Mouse (Mus musculus): ENCODE measurements around the gene Spred2. TPM values are rescaled to one million over a fixed set of nuclear protein-coding genes. Genes with fewer than 3 reads are reported as not detected.

Gene Spred2
- polyA plus RNA-seq (2015; fragmentation: Nextera tagmentation; extraction: Ambion mirVana): 6.5 and 8.5 TPM in 2 replicates

- Histone ChIP-seq H3K27me3 (no peaks in the 10 kb centered on the region), H3K36me3 (no peaks in the 10 kb centered on the region), H3K4me2 (peak within 1 kb of the TSS; percentile 69), H3K9me3 (no peaks in the 10 kb centered on the region), H3K27ac (replicated peaks) (peak within 1 kb of the TSS; percentile 97), H3K9ac (peak within 1 kb of the TSS; percentile 97), H3K4me1 (replicated peaks) (peaks cover 37% of the 10 kb centered on the region), H3K4me3 (peak within 1 kb of the TSS; percentile 92)
- under 1% methylated on average over 57 of the region's 57 CpGs for WGBS
- ATAC-seq (ENCODE audit: low read depth): peak; percentile 52
Observed at GRCm38 (mm10) chr11:19923888-19924756, at the start of gene Spred2. Gene Spred2 (plus strand): TSS chr11:19924375.

DNA sequence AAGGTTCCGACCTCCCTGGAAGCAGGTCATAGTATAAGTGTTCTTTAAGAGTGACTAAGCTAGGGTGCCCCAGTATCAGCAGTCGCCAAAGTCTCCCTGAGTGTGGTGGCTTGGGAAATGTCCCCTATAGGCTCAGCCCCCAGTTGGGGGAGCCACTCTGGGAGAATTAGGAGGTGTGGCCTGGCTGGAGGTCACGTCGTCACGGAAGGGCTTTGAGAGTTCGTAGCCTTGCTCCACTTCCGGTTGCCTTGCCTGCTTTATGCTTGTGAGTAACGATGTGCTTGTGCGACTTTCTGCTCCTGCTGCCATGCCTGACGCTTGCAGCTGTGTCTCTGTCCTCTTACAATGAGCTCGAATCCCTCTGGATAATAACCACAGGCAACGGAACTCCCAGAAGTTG, 48.6 kb upstream of the Spred2 start:
- WGBS: 46% methylated on average over 12 of the region's 12 CpGs
- no peaks in the 10 kb centered on the region for H3K27me3 ChIP-seq
- no peak overlapping the region for H3K4me3 ChIP-seq
- no peak overlapping the region for H3K27ac ChIP-seq (replicated peaks)
- ATAC-seq (ENCODE audit: low read depth): no peak
- H3K9ac ChIP-seq: no peak overlapping the region
- no peaks in the 10 kb centered on the region; the same call in 1 of the 2 replicates for H3K4me1 ChIP-seq (replicated peaks)
- no peaks in the 10 kb centered on the region for H3K9me3 ChIP-seq
- no peaks in the 10 kb centered on the region for H3K36me3 ChIP-seq
- no peak overlapping the region for H3K4me2 ChIP-seq

DNA sequence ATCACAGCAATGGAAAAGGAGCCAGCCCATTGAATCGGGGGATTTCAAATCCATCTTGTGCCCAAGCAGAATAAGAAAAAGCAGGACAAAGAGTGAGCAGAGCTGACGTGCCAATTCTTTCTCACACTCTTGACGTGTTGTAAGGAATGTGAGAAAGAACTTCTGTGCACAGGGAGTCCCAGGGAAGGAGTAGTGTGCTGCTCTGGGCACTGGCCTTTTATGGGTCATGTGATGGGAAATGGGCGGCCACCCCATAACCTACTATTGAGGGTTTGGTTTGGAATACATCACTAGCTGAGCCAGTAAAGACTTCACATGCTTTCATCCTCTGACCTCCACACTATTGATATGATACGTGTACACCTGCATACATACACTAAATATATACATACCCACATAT, 48.2 kb upstream of the Spred2 start:
- no peak overlapping the region for H3K4me3 ChIP-seq
- no peaks in the 10 kb centered on the region for H3K27me3 ChIP-seq
- 66% methylated on average over 5 of the region's 5 CpGs for WGBS
- ATAC-seq (ENCODE audit: low read depth): no peak; the same call in 1 of the 2 replicates
- no peak overlapping the region for H3K9ac ChIP-seq
- H3K27ac ChIP-seq (replicated peaks): no peak overlapping the region
- H3K4me2 ChIP-seq: no peak overlapping the region
- H3K9me3 ChIP-seq: no peaks in the 10 kb centered on the region
- H3K36me3 ChIP-seq: no peaks in the 10 kb centered on the region
- no peaks in the 10 kb centered on the region; the same call in 1 of the 2 replicates for H3K4me1 ChIP-seq (replicated peaks)

DNA sequence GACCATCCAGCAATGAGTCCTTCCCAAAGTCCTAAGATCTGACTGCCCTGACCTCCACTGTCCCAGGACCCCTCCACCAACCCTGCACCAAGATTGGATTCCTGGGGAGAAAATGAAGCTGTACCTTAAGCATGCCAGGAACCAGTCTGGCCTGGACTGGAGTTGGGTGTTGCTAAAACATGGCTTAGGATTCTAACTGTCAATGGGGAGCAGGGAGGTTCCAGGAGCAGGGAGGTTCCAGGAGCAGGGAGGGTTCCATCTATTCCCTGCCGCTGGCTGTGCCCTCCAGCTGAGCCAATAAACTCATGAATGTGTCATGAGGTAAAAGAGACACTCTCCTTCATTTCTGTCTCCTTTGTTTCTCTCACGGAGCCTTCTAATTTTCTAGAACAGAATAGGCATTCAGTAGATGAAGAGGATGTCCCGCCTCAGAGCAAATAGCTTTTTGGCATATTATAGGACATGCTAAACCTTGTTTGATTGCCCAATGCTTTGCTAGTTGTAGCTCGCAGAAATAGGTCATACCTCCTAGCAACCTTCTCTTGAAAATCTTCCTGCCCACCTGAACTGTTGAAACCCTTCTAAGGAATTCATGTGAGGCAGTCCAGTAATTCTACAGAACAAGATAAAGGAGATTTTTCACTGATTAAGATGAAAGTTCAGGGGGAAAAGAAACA, 46.8 kb upstream of the Spred2 start:
- Histone ChIP-seq H3K36me3 (no peaks in the 10 kb centered on the region), H3K27me3 (no peaks in the 10 kb centered on the region), H3K4me3 (no peak overlapping the region), H3K4me2 (no peak overlapping the region), H3K4me1 (replicated peaks) (no peaks in the 10 kb centered on the region; the same call in 1 of the 2 replicates), H3K9me3 (no peaks in the 10 kb centered on the region), H3K9ac (no peak overlapping the region), H3K27ac (replicated peaks) (no peak overlapping the region)
- 29% methylated on average over 4 of the region's 4 CpGs for WGBS
- no peak for ATAC-seq (ENCODE audit: low read depth)

GRCm38 (mm10) chr11:19881342-19881741, 42.8 kb upstream of the Spred2 start:
- H3K27me3 ChIP-seq: no peaks in the 10 kb centered on the region
- no peaks in the 10 kb centered on the region; the same call in 1 of the 2 replicates for H3K4me1 ChIP-seq (replicated peaks)
- no peaks in the 10 kb centered on the region for H3K36me3 ChIP-seq
- WGBS: 88% methylated on average over 2 of the region's 2 CpGs
- H3K4me3 ChIP-seq: no peak overlapping the region
- ATAC-seq (ENCODE audit: low read depth): no peak
- no peak overlapping the region for H3K9ac ChIP-seq
- no peaks in the 10 kb centered on the region for H3K9me3 ChIP-seq
- H3K27ac ChIP-seq (replicated peaks): no peak overlapping the region
- no peak overlapping the region for H3K4me2 ChIP-seq

GRCm38 (mm10) chr11:19890700-19891406, 33.3 kb upstream of the Spred2 start:
- no peak overlapping the region for H3K9ac ChIP-seq
- no peak overlapping the region for H3K27ac ChIP-seq (replicated peaks)
- no peaks in the 10 kb centered on the region for H3K36me3 ChIP-seq
- H3K4me2 ChIP-seq: no peak overlapping the region
- ATAC-seq (ENCODE audit: low read depth): no peak
- no peak overlapping the region for H3K4me3 ChIP-seq
- WGBS: 62% methylated on average over 6 of the region's 6 CpGs
- no peaks in the 10 kb centered on the region for H3K27me3 ChIP-seq
- H3K9me3 ChIP-seq: no peaks in the 10 kb centered on the region
- H3K4me1 ChIP-seq (replicated peaks): no peaks in the 10 kb centered on the region

DNA sequence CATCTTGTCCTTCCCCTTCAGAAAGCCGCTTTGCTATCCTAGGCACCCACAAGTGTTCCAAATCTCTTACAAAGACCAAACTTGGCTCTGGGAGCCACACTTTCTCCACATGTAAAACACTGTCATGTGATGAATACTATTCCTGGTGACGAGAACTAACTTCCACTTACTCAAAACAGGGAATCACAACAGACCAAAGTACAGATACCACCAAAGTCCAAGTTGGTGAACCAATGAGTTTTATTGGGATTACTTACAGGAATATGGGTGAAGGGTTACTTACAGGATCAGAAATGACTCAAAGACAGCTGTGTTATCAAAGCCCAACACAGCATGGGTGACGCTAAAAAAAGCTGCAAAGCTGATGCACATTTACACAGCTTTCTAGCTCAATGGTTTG, 30.9 kb upstream of the Spred2 start:
- no peak for ATAC-seq (ENCODE audit: low read depth)
- no peak overlapping the region for H3K9ac ChIP-seq
- H3K36me3 ChIP-seq: no peaks in the 10 kb centered on the region
- H3K27ac ChIP-seq (replicated peaks): no peak overlapping the region
- H3K9me3 ChIP-seq: no peaks in the 10 kb centered on the region
- WGBS: 85% methylated on average over 3 of the region's 3 CpGs
- no peaks in the 10 kb centered on the region for H3K4me1 ChIP-seq (replicated peaks)
- H3K4me3 ChIP-seq: no peak overlapping the region
- H3K4me2 ChIP-seq: no peak overlapping the region
- no peaks in the 10 kb centered on the region for H3K27me3 ChIP-seq

DNA sequence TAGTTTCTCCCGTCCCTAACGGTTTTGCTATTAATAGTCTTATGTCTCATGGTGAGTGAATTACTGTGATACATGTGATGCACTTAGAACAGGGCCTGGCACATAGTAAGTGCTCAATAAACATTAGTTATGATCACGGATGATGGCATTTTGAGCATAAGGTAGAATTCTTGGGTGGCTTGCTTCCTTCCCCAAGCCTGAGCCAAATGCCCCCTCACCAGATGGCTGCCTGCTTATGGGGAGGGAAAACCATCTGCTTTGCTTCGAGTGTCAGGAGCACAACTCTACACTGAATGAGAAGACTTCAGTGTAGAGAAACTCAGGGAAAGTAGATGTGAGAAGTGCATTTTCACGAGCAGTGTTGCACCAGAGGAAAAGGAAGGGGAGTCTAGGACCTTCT, 24.6 kb upstream of the Spred2 start:
- 76% methylated on average over 5 of the region's 5 CpGs for WGBS

GRCm38 (mm10) chr11:19900712-19901111, 23.5 kb upstream of the Spred2 start:
- WGBS: 80% methylated on average over 4 of the region's 4 CpGs
- no peaks in the 10 kb centered on the region for H3K27me3 ChIP-seq
- peaks cover 21% of the 10 kb centered on the region for H3K9me3 ChIP-seq
- H3K4me1 ChIP-seq (replicated peaks): no peaks in the 10 kb centered on the region
- no peak overlapping the region for H3K27ac ChIP-seq (replicated peaks)
- H3K4me2 ChIP-seq: no peak overlapping the region
- no peaks in the 10 kb centered on the region for H3K36me3 ChIP-seq
- no peak for ATAC-seq (ENCODE audit: low read depth)
- no peak overlapping the region for H3K4me3 ChIP-seq
- H3K9ac ChIP-seq: no peak overlapping the region

More for the DNA sequence above, 24.6 kb upstream of the Spred2 start:
- H3K4me3 ChIP-seq: no peak overlapping the region
- H3K27me3 ChIP-seq: no peaks in the 10 kb centered on the region
- no peak overlapping the region for H3K27ac ChIP-seq (replicated peaks)
- no peaks in the 10 kb centered on the region for H3K36me3 ChIP-seq
- ATAC-seq (ENCODE audit: low read depth): no peak
- no peak overlapping the region for H3K4me2 ChIP-seq
- H3K9ac ChIP-seq: no peak overlapping the region
- H3K9me3 ChIP-seq: peaks cover 15% of the 10 kb centered on the region; the same call in 1 of the 2 replicates
- H3K4me1 ChIP-seq (replicated peaks): no peaks in the 10 kb centered on the region

DNA sequence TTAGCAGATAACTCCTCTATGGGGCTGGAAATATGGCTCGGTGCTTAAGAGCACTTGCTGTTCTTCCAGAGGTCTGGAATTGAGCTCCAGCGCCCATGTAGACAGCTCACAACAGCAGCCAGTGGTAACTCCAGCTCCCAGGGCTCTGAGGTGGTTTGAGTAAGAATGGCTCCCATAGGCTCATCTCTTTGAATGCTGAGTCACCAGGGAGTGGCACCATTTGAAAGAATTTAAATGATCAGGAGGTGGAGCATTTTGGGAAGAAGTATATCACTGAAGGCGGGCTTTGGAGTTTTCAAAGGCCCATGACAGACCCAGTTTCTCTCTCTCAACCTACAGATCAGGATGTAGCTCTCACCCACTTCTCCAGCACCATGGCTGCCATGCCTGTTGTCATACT, 13.0 kb upstream of the Spred2 start:
- Histone ChIP-seq H3K27ac (replicated peaks) (no peak overlapping the region), H3K4me1 (replicated peaks) (no peaks in the 10 kb centered on the region), H3K4me2 (no peak overlapping the region), H3K36me3 (no peaks in the 10 kb centered on the region), H3K9ac (no peak overlapping the region), H3K4me3 (no peak overlapping the region), H3K9me3 (peaks cover 25% of the 10 kb centered on the region), H3K27me3 (no peaks in the 10 kb centered on the region)
- ATAC-seq (ENCODE audit: low read depth): no peak
- WGBS: 81% methylated on average over 3 of the region's 3 CpGs

DNA sequence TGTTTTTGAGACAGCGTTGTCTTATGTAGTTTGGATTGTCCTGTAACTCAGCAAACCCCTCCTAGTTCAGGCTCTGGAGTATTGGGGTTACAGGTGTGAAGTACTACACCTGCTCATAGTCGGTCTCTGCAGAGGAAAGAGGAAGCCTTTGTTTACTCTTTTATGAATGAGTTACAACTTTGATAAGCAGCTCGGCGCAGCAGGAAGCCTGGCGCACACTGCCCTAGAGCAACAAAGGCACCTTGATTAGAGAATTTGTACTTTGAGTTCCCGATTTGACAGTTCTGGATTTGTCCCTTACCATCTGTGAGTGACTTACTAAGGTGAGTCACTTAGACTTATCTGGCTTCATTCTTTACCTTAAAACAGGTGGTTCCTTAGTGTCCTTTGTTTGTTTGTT, 12.0 kb upstream of the Spred2 start:
- WGBS: 91% methylated on average over 6 of the region's 6 CpGs
- ATAC-seq (ENCODE audit: low read depth): no peak
- H3K27me3 ChIP-seq: no peaks in the 10 kb centered on the region

GRCm38 (mm10) chr11:19912661-19913060, 11.5 kb upstream of the Spred2 start:
- Histone ChIP-seq H3K4me1 (replicated peaks) (0 out of 2 replicates have a peak, but pooled peaks cover 6% of the 10 kb centered on the region), H3K4me3 (no peak overlapping the region), H3K9me3 (peaks cover 11% of the 10 kb centered on the region; the same call in 1 of the 2 replicates), H3K9ac (no peak overlapping the region), H3K36me3 (no peaks in the 10 kb centered on the region), H3K27ac (replicated peaks) (no peak overlapping the region), H3K4me2 (no peak overlapping the region), H3K27me3 (no peaks in the 10 kb centered on the region)
- ATAC-seq (ENCODE audit: low read depth): no peak
- WGBS: 95% methylated on average over 5 of the region's 5 CpGs

More for the DNA sequence above, 12.0 kb upstream of the Spred2 start:
- Histone ChIP-seq H3K4me3 (no peak overlapping the region), H3K9ac (no peak overlapping the region), H3K4me2 (no peak overlapping the region), H3K9me3 (peaks cover 15% of the 10 kb centered on the region), H3K36me3 (no peaks in the 10 kb centered on the region), H3K4me1 (replicated peaks) (0 out of 2 replicates have a peak, but pooled peaks cover 2% of the 10 kb centered on the region), H3K27ac (replicated peaks) (no peak overlapping the region)

All from neural tube, embryonic 13.5 days (tissue).